Mouse (Mus musculus) liver, embryonic 12.5 days (tissue): Measurements from ENCODE around the gene Chil1. TPM values are rescaled to one million over a fixed set of nuclear protein-coding genes. Genes with fewer than 3 reads are reported as not detected.

Experiments used
- ATAC-seq: fragments of 200-750 bp; cut with Nextera tagmentation; 2 replicates; pipeline ENCODE4 v1.8.0; 2017; ENCODE audit warnings: moderate number of reproducible peaks, mild to moderate bottlenecking, moderate library complexity
- H3K27ac ChIP-seq: fragments of 300-500 bp; sonication (generic); 2 replicates; pipeline ENCODE4 v1.5.1; 2016; ENCODE audit warnings: mild to moderate bottlenecking
- H3K27me3 ChIP-seq: fragments of 300-500 bp; sonication (generic); replicated peaks from 2 replicates; pipeline ENCODE4 v1.6.1; 2016; ENCODE audit warnings: mild to moderate bottlenecking, moderate library complexity
- H3K36me3 ChIP-seq: fragments of 300-500 bp; sonication (generic); 2 replicates; pipeline ENCODE4 v1.6.1; 2016; ENCODE audit warnings: mild to moderate bottlenecking, moderate library complexity
- H3K4me1 ChIP-seq: fragments of 300-500 bp; sonication (generic); 2 replicates; pipeline ENCODE4 v1.6.1; 2016
- H3K4me2 ChIP-seq: fragments of 300-500 bp; sonication (generic); 2 replicates; pipeline ENCODE4 v1.6.1; 2016; ENCODE audit warnings: mild to moderate bottlenecking, moderate library complexity
- H3K4me3 ChIP-seq: fragments of 300-500 bp; sonication (generic); 2 replicates; pipeline ENCODE4 v1.5.1; 2016; ENCODE audit warnings: mild to moderate bottlenecking, moderate library complexity
- H3K9ac ChIP-seq: fragments of 300-500 bp; sonication (generic); 2 replicates; pipeline ENCODE4 v1.6.1; 2016; ENCODE audit warnings: mild to moderate bottlenecking, moderate library complexity
- H3K9me3 ChIP-seq: fragments of 300-500 bp; sonication (generic); replicated peaks from 2 replicates; pipeline ENCODE4 v1.6.1; 2016; ENCODE audit warnings: mild to moderate bottlenecking, moderate library complexity
- WGBS: fragments of 180-500 bp; shearing (Covaris S2); methylation state at CpG from one replicate; pipeline ENCODE4 v1.1.7; 2016; ENCODE audit not compliant: insufficient replicate concordance; 5-methylcytosine and 5-hydroxymethylcytosine counted together
- polyA plus RNA-seq: library from polyadenylated mRNA; unstranded; fragments of >200 nt; fragmentation: Nextera tagmentation; extraction: Ambion mirVana; gene quantifications from 2 replicates; pipeline ENCODE4 v1.2.1, GENCODE M21; 2016

Chil1 gene
- 1.4 and 1.5 TPM in 2 replicates for polyA plus RNA-seq

GRCm38 (mm10) chr1:134182025-134182424, at the start of gene Chil1:
Chil1 (plus strand) TSS chr1:134182176.
- 59% methylated on average over 4 of the region's 4 CpGs for WGBS
- ATAC-seq: no peak
- H3K9ac ChIP-seq: no peak within 1 kb of the TSS

DNA sequence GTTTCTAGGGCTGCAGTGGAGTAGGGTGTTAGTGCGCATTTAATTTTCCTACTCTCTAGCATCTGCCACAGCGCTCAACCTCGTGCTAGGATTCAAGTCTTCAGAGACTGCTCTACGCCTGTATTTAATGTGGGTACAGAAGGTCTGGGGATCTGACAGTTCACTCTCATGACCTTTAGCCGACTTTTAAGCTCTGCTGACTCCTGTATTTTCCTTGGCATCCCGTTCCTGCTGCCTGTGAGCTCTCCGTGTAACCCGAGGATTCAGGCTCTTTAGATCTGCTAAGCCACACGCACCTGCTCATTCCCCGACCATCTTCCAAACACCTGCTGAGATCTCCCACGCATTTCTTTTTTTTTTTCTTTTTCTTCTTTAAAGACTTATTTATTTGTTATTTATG, 48.7 kb upstream of the Chil1 start:
- no peaks in the 10 kb centered on the region for H3K36me3 ChIP-seq
- ATAC-seq: no peak
- H3K9me3 ChIP-seq: no peaks in the 10 kb centered on the region
- H3K4me1 ChIP-seq: no peaks in the 10 kb centered on the region
- no peak overlapping the region for H3K4me3 ChIP-seq
- no peak overlapping the region for H3K9ac ChIP-seq
- H3K27ac ChIP-seq: no peak overlapping the region
- WGBS: 66% methylated on average over 11 of the region's 11 CpGs
- H3K4me2 ChIP-seq: no peak overlapping the region
- H3K27me3 ChIP-seq: peaks cover 4% of the 10 kb centered on the region; the same call in 1 of the 2 replicates

More at GRCm38 (mm10) chr1:134182025-134182424, at the start of gene Chil1:
- Histone ChIP-seq H3K9me3 (no peaks in the 10 kb centered on the region), H3K4me1 (peaks cover 8% of the 10 kb centered on the region), H3K4me2 (no peak within 1 kb of the TSS), H3K27ac (no peak within 1 kb of the TSS), H3K36me3 (no peaks in the 10 kb centered on the region), H3K4me3 (no peak within 1 kb of the TSS), H3K27me3 (peaks cover 31% of the 10 kb centered on the region; the same call in 1 of the 2 replicates)

- Histone ChIP-seq H3K27ac (no peak overlapping the region), H3K4me2 (no peak overlapping the region), H3K27me3 (peaks cover 4% of the 10 kb centered on the region; the same call in 1 of the 2 replicates), H3K4me1 (no peaks in the 10 kb centered on the region), H3K9ac (no peak overlapping the region), H3K36me3 (no peaks in the 10 kb centered on the region), H3K4me3 (no peak overlapping the region), H3K9me3 (no peaks in the 10 kb centered on the region)
- WGBS: 56% methylated on average over 3 of the region's 3 CpGs
- no peak for ATAC-seq
These were observed 45.6 kb upstream of the Chil1 start for GRCm38 (mm10) chr1:134136351-134136750.

DNA sequence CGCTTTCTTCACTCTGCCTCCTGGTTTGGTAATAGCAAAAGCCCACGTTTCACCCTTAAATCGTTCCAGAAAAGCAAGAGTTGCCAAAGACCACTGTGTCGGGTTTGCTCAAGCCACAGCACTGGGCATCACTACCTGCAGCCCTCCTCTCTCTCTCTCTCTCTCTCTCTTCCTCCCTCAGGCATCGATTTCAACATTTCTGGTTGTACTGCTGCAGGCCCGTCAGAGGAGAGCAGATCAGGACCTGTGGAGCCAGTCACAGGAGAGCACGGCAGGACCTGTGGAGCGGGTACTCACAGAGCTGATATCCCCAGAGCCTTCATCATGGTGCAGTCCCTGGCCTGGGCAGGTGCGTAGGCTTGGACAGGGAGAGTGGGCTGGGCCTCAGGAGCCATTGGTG, 43.6 kb upstream of the Chil1 start:
- 72% methylated on average over 9 of the region's 9 CpGs for WGBS
- H3K36me3 ChIP-seq: no peaks in the 10 kb centered on the region

GRCm38 (mm10) chr1:134142363-134142794, 39.6 kb upstream of the Chil1 start:
- Histone ChIP-seq H3K4me2 (no peak overlapping the region), H3K27ac (no peak overlapping the region), H3K36me3 (no peaks in the 10 kb centered on the region), H3K9me3 (no peaks in the 10 kb centered on the region), H3K4me3 (no peak overlapping the region), H3K4me1 (no peaks in the 10 kb centered on the region), H3K9ac (no peak overlapping the region), H3K27me3 (no peaks in the 10 kb centered on the region; the same call in 1 of the 2 replicates)
- ATAC-seq: no peak
- WGBS: 62% methylated on average over 4 of the region's 4 CpGs

More for the DNA sequence above, 43.6 kb upstream of the Chil1 start:
- H3K9ac ChIP-seq: no peak overlapping the region
- ATAC-seq: no peak
- H3K4me3 ChIP-seq: no peak overlapping the region
- no peaks in the 10 kb centered on the region for H3K9me3 ChIP-seq
- peaks cover 4% of the 10 kb centered on the region; the same call in 1 of the 2 replicates for H3K27me3 ChIP-seq
- no peak overlapping the region for H3K27ac ChIP-seq
- no peaks in the 10 kb centered on the region for H3K4me1 ChIP-seq
- no peak overlapping the region for H3K4me2 ChIP-seq

DNA sequence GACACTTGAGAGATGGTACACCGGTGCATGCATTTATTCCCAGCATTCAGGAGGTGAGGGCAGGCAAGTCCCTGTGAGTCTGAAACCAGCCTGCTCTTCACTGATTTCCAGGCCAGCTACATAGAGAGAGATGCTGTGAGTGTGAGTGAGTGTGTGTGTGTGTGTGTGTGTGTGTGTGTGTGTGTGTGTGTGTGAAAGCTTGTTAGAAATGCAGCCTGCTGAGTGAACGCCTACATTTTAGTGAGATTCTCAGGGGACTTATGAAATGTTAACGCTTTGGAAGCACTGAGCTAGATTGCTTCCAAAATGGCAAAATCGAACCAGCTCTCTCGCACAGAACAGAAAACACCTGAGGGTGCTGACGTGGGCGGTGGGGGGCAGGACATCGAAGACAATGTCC, 35.9 kb upstream of the Chil1 start:
- Histone ChIP-seq H3K4me1 (peaks cover 5% of the 10 kb centered on the region), H3K9ac (no peak overlapping the region), H3K9me3 (no peaks in the 10 kb centered on the region), H3K36me3 (no peaks in the 10 kb centered on the region), H3K27me3 (no peaks in the 10 kb centered on the region; the same call in 1 of the 2 replicates), H3K4me3 (no peak overlapping the region), H3K27ac (no peak overlapping the region), H3K4me2 (no peak overlapping the region)
- no peak for ATAC-seq
- WGBS: 70% methylated on average over 8 of the region's 8 CpGs

- H3K9ac ChIP-seq: no peak overlapping the region
- no peak overlapping the region for H3K4me3 ChIP-seq
- H3K27me3 ChIP-seq: no peaks in the 10 kb centered on the region; the same call in 1 of the 2 replicates
- no peaks in the 10 kb centered on the region for H3K36me3 ChIP-seq
- H3K27ac ChIP-seq: no peak overlapping the region
- no peak overlapping the region for H3K4me2 ChIP-seq
- H3K9me3 ChIP-seq: no peaks in the 10 kb centered on the region
- ATAC-seq: no peak
- WGBS: 62% methylated on average over 8 of the region's 8 CpGs
- peaks cover 39% of the 10 kb centered on the region for H3K4me1 ChIP-seq
These were observed 31.9 kb upstream of the Chil1 start for GRCm38 (mm10) chr1:134150076-134150475.

DNA sequence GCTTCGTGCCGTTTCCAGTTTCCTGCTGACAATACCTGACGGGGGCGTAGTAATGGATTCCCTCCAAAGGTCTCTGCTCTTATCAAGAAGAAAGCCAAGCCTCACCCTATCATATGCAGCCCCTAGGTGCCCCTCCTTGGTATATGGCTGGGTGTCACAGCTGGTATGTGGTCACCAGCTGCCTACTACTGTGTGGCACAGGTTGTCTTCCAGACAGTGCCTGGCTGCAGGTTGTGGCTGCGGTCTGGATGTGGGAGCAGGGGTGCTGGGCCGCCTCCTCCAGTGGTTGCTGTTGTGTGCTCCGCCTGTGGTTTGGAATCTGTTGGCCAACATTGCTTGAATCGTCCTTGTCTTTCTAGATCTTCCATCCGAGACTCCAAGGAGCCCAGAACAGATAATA, 31.2 kb upstream of the Chil1 start:
- Histone ChIP-seq H3K9me3 (no peaks in the 10 kb centered on the region), H3K4me2 (no peak overlapping the region), H3K4me3 (no peak overlapping the region), H3K4me1 (peaks cover 46% of the 10 kb centered on the region), H3K36me3 (no peaks in the 10 kb centered on the region), H3K27me3 (no peaks in the 10 kb centered on the region; the same call in 1 of the 2 replicates), H3K27ac (no peak overlapping the region), H3K9ac (no peak overlapping the region)
- 62% methylated on average over 9 of the region's 9 CpGs for WGBS
- ATAC-seq: no peak

GRCm38 (mm10) chr1:134151655-134152412, 30.1 kb upstream of the Chil1 start:
- WGBS: 23% methylated on average over 13 of the region's 13 CpGs
- H3K27ac ChIP-seq: no peak overlapping the region
- ATAC-seq: peak; percentile 50; the same call in 1 of the 2 replicates
- H3K4me1 ChIP-seq: peaks cover 50% of the 10 kb centered on the region
- H3K4me3 ChIP-seq: no peak overlapping the region
- H3K9ac ChIP-seq: no peak overlapping the region
- H3K9me3 ChIP-seq: no peaks in the 10 kb centered on the region
- no peaks in the 10 kb centered on the region for H3K36me3 ChIP-seq
- H3K4me2 ChIP-seq: peak overlapping the region; percentile 6; the same call in 1 of the 2 replicates
- H3K27me3 ChIP-seq: no peaks in the 10 kb centered on the region; the same call in 1 of the 2 replicates

- Histone ChIP-seq H3K9me3 (no peaks in the 10 kb centered on the region), H3K27me3 (no peaks in the 10 kb centered on the region; the same call in 1 of the 2 replicates), H3K36me3 (no peaks in the 10 kb centered on the region), H3K4me2 (peak overlapping the region; percentile 19; the same call in 1 of the 2 replicates), H3K9ac (no peak overlapping the region), H3K27ac (no peak overlapping the region), H3K4me3 (no peak overlapping the region), H3K4me1 (peaks cover 50% of the 10 kb centered on the region)
- peak; percentile 73 for ATAC-seq
- WGBS: 36% methylated on average over 21 of the region's 21 CpGs
These were observed 29.1 kb upstream of the Chil1 start for GRCm38 (mm10) chr1:134152626-134153590.

GRCm38 (mm10) chr1:134154121-134154520, 27.9 kb upstream of the Chil1 start:
- no peaks in the 10 kb centered on the region for H3K36me3 ChIP-seq
- H3K27ac ChIP-seq: no peak overlapping the region
- no peaks in the 10 kb centered on the region for H3K9me3 ChIP-seq
- H3K4me3 ChIP-seq: no peak overlapping the region
- H3K9ac ChIP-seq: no peak overlapping the region
- no peaks in the 10 kb centered on the region; the same call in 1 of the 2 replicates for H3K27me3 ChIP-seq
- no peak for ATAC-seq
- WGBS: 75% methylated on average over 3 of the region's 3 CpGs
- H3K4me1 ChIP-seq: peaks cover 50% of the 10 kb centered on the region
- no peak overlapping the region for H3K4me2 ChIP-seq
